Mouse (Mus musculus) hindbrain, embryonic 16.5 days (tissue): Measurements from ENCODE around the gene 2510039O18Rik. TPM values are rescaled to one million over a fixed set of nuclear protein-coding genes. Genes with fewer than 3 reads are reported as not detected.

Source experiments
- ATAC-seq: fragments of 200-750 bp; cut with Nextera tagmentation; 2 replicates; pipeline ENCODE4 v1.8.0; 2017; ENCODE audit warnings: moderate TSS enrichment, moderate library complexity
- H3K27ac ChIP-seq: fragments of 300-500 bp; sonication (generic); 2 replicates; pipeline ENCODE4 v1.5.1; 2014; ENCODE audit warnings: low read depth, mild to moderate bottlenecking, control low read depth, low read length, moderate library complexity
- H3K27me3 ChIP-seq: fragments of 300-500 bp; sonication (generic); replicated peaks from 2 replicates; pipeline ENCODE4 v1.6.1; 2014; ENCODE audit warnings: low read length; ENCODE audit not compliant: control insufficient read depth, insufficient read depth
- H3K36me3 ChIP-seq: fragments of 300-500 bp; sonication (generic); 2 replicates; pipeline ENCODE4 v1.6.1; 2014; ENCODE audit warnings: mild to moderate bottlenecking, low read length, moderate library complexity, mixed read lengths; ENCODE audit not compliant: control insufficient read depth, insufficient read depth
- H3K4me1 ChIP-seq: fragments of 300-500 bp; sonication (generic); 2 replicates; pipeline ENCODE4 v1.6.1; 2014; ENCODE audit warnings: low read depth, low read length; ENCODE audit not compliant: control insufficient read depth, insufficient read depth
- H3K4me2 ChIP-seq: fragments of 300-500 bp; sonication (generic); 2 replicates; pipeline ENCODE4 v1.6.1; 2014; ENCODE audit warnings: mild to moderate bottlenecking, low read length, control low read depth, moderate library complexity
- H3K4me3 ChIP-seq: fragments of 300-500 bp; sonication (generic); 2 replicates; pipeline ENCODE4 v1.5.1; 2014; ENCODE audit warnings: mild to moderate bottlenecking, low read length, control low read depth, moderate library complexity
- H3K9ac ChIP-seq: fragments of 300-500 bp; sonication (generic); 2 replicates; pipeline ENCODE4 v1.6.1; 2014; ENCODE audit warnings: low read depth, mild to moderate bottlenecking, control low read depth, low read length, moderate library complexity
- H3K9me3 ChIP-seq: fragments of 300-500 bp; sonication (generic); 2 replicates; pipeline ENCODE4 v1.6.1; 2014; ENCODE audit warnings: mild to moderate bottlenecking, low read length, moderate library complexity; ENCODE audit not compliant: control insufficient read depth
- WGBS: fragments of 180-500 bp; shearing (Covaris S2); extraction: QIAGEN DNeasy Blood & Tissue Kit; methylation state at CpG from one replicate; pipeline ENCODE4 v1.1.7; 2014; 5-methylcytosine and 5-hydroxymethylcytosine counted together
- polyA plus RNA-seq: library from polyadenylated mRNA; unstranded; fragments of >200 nt; fragmentation: Nextera tagmentation; extraction: Ambion mirVana; gene quantifications from 2 replicates; pipeline ENCODE4 v1.2.1, GENCODE M21; 2015

The 2510039O18Rik gene
- polyA plus RNA-seq, 1 experiment from 2014 or later: 8.0 TPM

DNA sequence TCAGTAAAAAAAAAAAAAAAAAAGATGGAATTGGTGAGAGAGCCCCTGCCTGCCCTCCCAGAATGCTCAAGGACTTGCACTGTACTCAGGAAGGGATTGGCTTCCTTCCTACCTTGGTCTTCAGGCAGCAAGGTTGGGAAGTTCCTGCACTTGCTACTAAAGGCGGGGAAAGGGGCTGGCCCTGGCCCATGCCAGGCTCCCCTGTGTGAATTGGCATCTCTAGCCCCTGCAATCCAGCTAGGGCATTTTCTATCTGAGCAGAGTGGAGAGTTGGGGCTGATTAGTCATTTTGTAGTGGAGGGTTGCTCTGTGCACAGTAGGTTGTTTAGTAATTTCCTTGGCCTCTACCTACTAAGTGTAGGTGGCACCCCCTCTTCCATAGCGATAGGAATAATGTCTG lies 28.1 kb downstream of the 2510039O18Rik start:
- H3K4me1 ChIP-seq: no peaks in the 10 kb centered on the region
- no peaks in the 10 kb centered on the region for H3K36me3 ChIP-seq
- WGBS: 84% methylated on average over 2 of the region's 2 CpGs
- no peak overlapping the region for H3K4me2 ChIP-seq
- ATAC-seq: no peak
- no peaks in the 10 kb centered on the region for H3K9me3 ChIP-seq
- no peak overlapping the region for H3K9ac ChIP-seq
- no peaks in the 10 kb centered on the region for H3K27me3 ChIP-seq
- H3K27ac ChIP-seq: no peak overlapping the region
- H3K4me3 ChIP-seq: no peak overlapping the region

DNA sequence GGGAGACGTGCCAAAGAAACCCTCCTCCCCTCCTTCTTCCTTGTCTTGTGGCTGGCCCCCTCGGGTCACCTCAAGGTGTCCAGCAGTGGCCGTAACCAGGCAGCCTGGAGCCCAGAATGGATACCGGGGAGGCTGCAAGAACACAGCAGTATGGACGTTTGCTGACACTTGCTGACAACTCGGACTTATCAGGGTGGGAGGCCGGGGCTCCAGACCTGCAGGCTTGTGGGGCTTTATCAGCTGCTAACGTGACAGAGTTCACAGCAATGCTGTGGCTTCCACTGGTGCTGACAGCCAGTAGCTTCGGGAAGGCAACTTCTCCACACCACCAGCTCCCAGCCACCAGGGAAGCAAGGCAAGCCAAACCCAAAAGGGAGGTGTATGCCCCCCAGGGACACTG lies 28.6 kb downstream of the 2510039O18Rik start:
- 63% methylated on average over 9 of the region's 9 CpGs for WGBS
- no peaks in the 10 kb centered on the region for H3K9me3 ChIP-seq
- ATAC-seq: no peak
- H3K27ac ChIP-seq: no peak overlapping the region
- no peaks in the 10 kb centered on the region for H3K36me3 ChIP-seq
- H3K4me1 ChIP-seq: no peaks in the 10 kb centered on the region
- H3K9ac ChIP-seq: no peak overlapping the region
- H3K4me3 ChIP-seq: no peak overlapping the region
- no peak overlapping the region for H3K4me2 ChIP-seq
- H3K27me3 ChIP-seq: no peaks in the 10 kb centered on the region

DNA sequence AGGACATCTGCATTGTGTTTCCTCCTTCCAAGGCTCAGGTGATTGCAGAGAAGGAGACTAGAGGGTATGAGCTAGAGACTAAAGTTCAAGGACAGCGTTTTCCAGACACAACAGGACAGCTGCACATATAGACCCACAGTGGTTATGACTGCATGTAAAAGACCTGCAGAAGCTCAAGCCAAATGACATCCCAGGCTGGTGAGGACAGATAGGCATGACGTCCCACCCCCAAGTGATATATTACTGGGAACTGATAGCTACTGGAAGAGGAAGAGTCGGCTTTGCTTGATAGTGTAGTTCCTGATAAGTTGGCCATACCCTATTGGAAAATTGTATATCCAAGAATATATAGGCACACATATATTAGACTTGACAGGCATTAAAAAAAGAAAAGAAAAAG lies 35.5 kb downstream of the 2510039O18Rik start:
- WGBS: 75% methylated on average over 3 of the region's 3 CpGs
- ATAC-seq: no peak
- Histone ChIP-seq H3K27me3 (no peaks in the 10 kb centered on the region), H3K27ac (no peak overlapping the region), H3K4me3 (no peak overlapping the region), H3K4me1 (no peaks in the 10 kb centered on the region), H3K9ac (no peak overlapping the region), H3K4me2 (no peak overlapping the region), H3K36me3 (no peaks in the 10 kb centered on the region), H3K9me3 (peaks cover 3% of the 10 kb centered on the region; the same call in 1 of the 2 replicates)

DNA sequence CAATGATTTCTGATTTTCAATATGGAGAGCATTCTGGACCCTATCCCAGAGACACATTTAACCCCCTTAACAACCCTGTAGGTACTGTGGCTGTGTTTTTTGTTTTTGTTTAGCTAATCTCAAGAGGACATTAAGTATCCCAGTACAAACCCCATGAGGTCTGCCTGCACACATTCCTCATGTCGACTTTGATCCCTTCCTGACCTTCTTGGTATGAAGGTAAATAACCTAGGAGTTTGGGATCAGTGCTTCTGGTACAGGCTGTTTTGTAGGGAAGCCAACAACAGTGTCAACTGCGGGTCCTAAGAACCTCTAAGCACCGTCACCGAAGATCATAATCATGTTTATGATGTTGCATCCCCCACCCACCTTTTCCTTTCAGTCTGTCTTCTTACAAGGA lies 37.0 kb downstream of the 2510039O18Rik start:
- ATAC-seq: no peak
- Histone ChIP-seq H3K4me2 (no peak overlapping the region), H3K9me3 (peaks cover 3% of the 10 kb centered on the region; the same call in 1 of the 2 replicates), H3K27me3 (no peaks in the 10 kb centered on the region), H3K27ac (no peak overlapping the region), H3K36me3 (no peaks in the 10 kb centered on the region), H3K9ac (no peak overlapping the region), H3K4me3 (no peak overlapping the region), H3K4me1 (no peaks in the 10 kb centered on the region)
- 84% methylated on average over 4 of the region's 4 CpGs for WGBS

DNA sequence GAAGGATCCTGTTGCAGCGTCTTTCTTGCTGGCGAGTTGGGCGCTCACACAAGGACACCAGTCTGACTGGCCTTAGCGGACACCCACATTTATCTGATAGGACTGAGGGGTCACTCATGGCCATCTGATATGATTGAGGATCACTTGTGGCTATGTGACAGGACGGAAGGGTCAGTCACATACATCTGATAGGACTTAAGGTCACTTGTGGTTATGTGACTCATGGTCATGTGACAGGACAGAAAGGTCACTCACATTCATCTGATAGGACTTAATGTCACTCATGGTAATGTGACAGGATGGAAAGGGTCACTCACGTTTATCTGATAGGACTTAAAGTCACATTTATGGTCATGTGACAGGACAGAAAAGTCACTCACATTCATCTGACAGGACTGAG lies 37.7 kb downstream of the 2510039O18Rik start:
- Histone ChIP-seq H3K36me3 (no peaks in the 10 kb centered on the region), H3K4me3 (no peak overlapping the region), H3K27ac (no peak overlapping the region), H3K9me3 (peaks cover 3% of the 10 kb centered on the region; the same call in 1 of the 2 replicates), H3K27me3 (no peaks in the 10 kb centered on the region), H3K9ac (no peak overlapping the region), H3K4me1 (no peaks in the 10 kb centered on the region), H3K4me2 (no peak overlapping the region)
- no peak for ATAC-seq
- 93% methylated on average over 6 of the region's 6 CpGs for WGBS

DNA sequence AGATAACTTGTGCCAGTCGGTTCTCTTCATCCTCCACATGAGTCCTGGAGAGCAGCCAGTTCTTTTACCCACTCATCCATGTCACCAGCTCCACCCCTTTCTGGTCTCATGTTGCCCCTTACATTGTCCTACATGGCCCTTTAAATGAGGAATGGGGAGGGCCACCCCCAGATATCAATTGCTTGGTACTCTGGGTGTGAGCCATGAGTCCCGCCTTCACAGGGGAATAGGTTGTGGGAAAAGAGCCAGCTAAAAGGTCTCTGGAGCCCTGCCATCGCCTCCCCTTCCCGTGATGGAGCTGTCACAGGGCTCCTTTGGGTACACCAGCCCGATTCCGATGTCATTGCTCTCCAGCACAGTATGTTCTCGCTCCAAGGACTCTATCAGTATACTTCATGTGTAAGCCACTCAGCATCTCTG lies 38.8 kb downstream of the 2510039O18Rik start:
- H3K9ac ChIP-seq: no peak overlapping the region
- H3K4me2 ChIP-seq: no peak overlapping the region
- WGBS: 70% methylated on average over 7 of the region's 7 CpGs
- no peaks in the 10 kb centered on the region for H3K27me3 ChIP-seq
- H3K27ac ChIP-seq: no peak overlapping the region
- ATAC-seq: no peak
- H3K9me3 ChIP-seq: peaks cover 3% of the 10 kb centered on the region; the same call in 1 of the 2 replicates
- H3K4me1 ChIP-seq: no peaks in the 10 kb centered on the region
- no peaks in the 10 kb centered on the region for H3K36me3 ChIP-seq
- no peak overlapping the region for H3K4me3 ChIP-seq

DNA sequence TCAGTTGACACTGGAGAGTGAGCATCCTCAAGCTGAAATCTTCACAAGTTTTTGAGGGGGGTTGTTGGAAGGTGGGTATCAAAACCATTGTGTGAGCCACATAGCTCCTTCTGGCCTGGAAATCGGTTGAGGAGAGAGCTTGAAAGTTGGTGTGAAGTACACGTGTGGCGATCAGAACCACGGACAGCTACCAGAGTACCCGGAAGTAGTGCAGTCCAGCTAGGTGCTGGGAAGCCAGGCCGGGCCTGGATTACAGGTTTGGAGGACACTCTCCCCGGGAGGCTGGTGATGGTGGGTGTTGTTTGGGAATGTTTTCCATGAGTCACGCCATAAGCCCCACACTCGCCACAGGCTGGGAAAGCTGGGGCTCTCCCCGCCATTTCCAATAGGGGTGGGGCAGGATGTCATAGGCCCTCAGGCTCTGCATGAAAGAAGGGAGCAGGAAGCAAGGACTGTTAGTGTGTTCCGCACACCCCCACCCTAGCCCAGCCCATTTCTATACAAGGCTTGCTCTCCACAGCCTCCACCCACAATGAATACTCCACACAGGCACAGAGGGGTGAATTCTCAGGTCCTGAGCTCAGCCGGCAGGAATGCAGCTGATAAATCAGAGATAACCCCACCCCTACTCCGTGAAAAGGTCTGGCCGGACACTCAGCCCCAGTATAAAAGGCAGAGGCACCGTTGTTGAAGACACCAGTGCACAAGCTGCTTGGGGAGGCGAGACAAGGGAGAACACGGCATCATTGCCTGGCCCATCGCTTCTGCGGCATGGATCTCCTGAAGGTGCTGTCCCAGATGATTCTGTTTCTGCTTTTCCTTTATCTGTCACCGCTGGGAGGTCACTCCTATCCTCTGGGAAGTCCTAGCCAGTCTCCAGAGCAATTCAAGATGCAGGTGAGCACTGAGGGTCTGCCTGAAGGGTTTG lies 44.8 kb downstream of the 2510039O18Rik start, which contains the start of gene Nppb:
Gene Nppb (plus strand): TSS at position 584 of the 928 bp plus-strand sequence.
- no peaks in the 10 kb centered on the region for H3K36me3 ChIP-seq
- no peak within 1 kb of the TSS for H3K9ac ChIP-seq
- no peaks in the 10 kb centered on the region for H3K9me3 ChIP-seq
- H3K4me3 ChIP-seq: no peak within 1 kb of the TSS
- ATAC-seq: no peak
- no peak within 1 kb of the TSS for H3K27ac ChIP-seq
- no peak within 1 kb of the TSS for H3K4me2 ChIP-seq
- no peaks in the 10 kb centered on the region for H3K4me1 ChIP-seq
- WGBS: 40% methylated on average over 20 of the region's 20 CpGs
- no peaks in the 10 kb centered on the region for H3K27me3 ChIP-seq

DNA sequence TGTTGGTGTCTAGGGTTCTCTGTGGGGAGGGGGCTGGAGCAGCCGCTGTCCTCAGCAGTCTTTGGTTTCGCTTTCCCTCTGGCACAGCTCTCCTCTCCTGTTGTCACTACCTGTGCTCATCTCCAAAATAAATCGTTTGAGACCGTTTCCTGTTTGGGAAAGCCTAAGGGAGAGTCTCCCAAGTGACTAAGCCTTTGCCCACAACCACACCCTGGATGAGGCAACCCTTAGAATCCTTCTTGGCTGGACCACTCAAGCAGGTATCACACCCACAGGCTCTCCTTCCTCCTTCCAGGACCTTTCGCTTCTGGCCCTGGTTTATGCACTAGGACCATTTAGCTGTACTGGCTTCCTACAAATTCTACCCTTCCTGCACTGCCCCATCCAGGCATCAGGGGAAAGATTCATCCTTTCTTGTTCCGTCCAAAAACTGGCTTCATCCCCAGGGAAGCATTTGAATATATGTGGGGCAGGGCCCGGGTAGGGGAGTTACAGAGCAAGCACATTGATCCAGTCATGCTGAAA lies 52.9 kb downstream of the 2510039O18Rik start:
- ATAC-seq: no peak
- H3K9ac ChIP-seq: no peak overlapping the region
- 64% methylated on average over 7 of the region's 7 CpGs for WGBS

DNA sequence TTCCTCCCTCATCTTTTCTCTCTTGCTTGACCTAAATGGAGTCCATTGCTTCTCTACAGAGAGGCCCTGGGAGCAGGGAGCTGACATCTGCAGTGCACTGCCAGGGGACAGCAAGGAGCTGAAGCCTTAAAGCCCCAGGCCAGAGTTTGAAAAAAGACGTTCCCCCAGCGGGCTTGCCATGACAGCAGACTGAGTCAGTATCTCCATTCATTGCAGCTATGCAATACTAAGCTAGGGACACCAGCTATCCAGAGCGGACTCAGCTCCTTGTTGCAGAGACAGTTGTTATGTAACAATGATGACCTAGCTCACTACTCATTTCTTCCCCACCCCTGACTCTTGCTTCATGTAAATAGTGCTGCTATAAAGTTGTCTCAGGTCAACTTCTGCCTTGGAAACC lies 54.6 kb downstream of the 2510039O18Rik start:
- Histone ChIP-seq H3K9ac (no peak overlapping the region), H3K36me3 (no peaks in the 10 kb centered on the region), H3K9me3 (no peaks in the 10 kb centered on the region), H3K27me3 (no peaks in the 10 kb centered on the region), H3K4me2 (no peak overlapping the region), H3K4me1 (peaks cover 6% of the 10 kb centered on the region), H3K27ac (no peak overlapping the region), H3K4me3 (no peak overlapping the region)
- 93% methylated on average over 3 of the region's 3 CpGs for WGBS
- no peak for ATAC-seq

More for the DNA sequence above, 52.9 kb downstream of the 2510039O18Rik start:
- Histone ChIP-seq H3K4me3 (no peak overlapping the region), H3K9me3 (no peaks in the 10 kb centered on the region), H3K27me3 (no peaks in the 10 kb centered on the region), H3K27ac (no peak overlapping the region), H3K36me3 (no peaks in the 10 kb centered on the region), H3K4me2 (no peak overlapping the region), H3K4me1 (no peaks in the 10 kb centered on the region)
